Mouse (Mus musculus) ES-Bruce4 (cell line): Measurements from ENCODE around the gene Rrp12.

Experiments used
- CTCF ChIP-seq: IDR thresholded peaks from one replicate; pipeline ENCODE4 v1.8.1; 2011; ENCODE audit warnings: low read depth, low read length
- EP300 ChIP-seq: IDR thresholded peaks from 2 replicates; pipeline ENCODE4 v1.6.1; 2011; ENCODE audit warnings: low read depth, low read length; ENCODE audit not compliant: insufficient read depth
- POLR2A ChIP-seq: IDR thresholded peaks from one replicate; pipeline ENCODE4 v1.8.1; 2011; ENCODE audit warnings: low read length; ENCODE audit not compliant: insufficient read depth

GRCm38 (mm10) chr19:41832501-41833201 is 63.3 kb downstream of the Rrp12 start:
- TF ChIP-seq POLR2A (no peak), EP300 (no peak), CTCF (no peak)
